ENCODE assay signal across 21 mouse cellular contexts in genomic region chr16:76603846-76604258, GRCm38 (mm10).
DNase-seq lines count a peak whose midpoint lies in the region; ATAC-seq and TF ChIP-seq lines count a peak whose summit lies in the region.
"Had no signal": no experiment of that assay in that cellular context is flagged by ENCODE, and none has a peak within 500 bp of the region (broad histone marks: within the 10 kb centered on the region; RNA-seq: fewer than 3 reads in every experiment).

No protein-coding gene starts in this region.

- no peak overlapping the region for H3K9ac ChIP-seq in stomach, embryonic 15.5 days
- H3K9ac ChIP-seq in stomach, postnatal 0 days (ENCODE audit: low read length): no peak overlapping the region
- H3K9ac ChIP-seq: forebrain, embryonic 15.5 days; hindbrain, embryonic 15.5 days; limb, embryonic 13.5 days; lung, embryonic 15.5 days had no signal

- H3K9me3 ChIP-seq in stomach, embryonic 15.5 days: no peaks in the 10 kb centered on the region
- H3K9me3 ChIP-seq in stomach, postnatal 0 days (ENCODE audit: control insufficient read depth, low read length): no peaks in the 10 kb centered on the region
- no peaks in the 10 kb centered on the region for H3K9me3 ChIP-seq in heart, embryonic 10.5 days
- H3K9me3 ChIP-seq: embryonic facial prominence, embryonic 10.5 days; forebrain, embryonic 15.5 days; hindbrain, embryonic 15.5 days; limb, embryonic 13.5 days; lung, embryonic 15.5 days; midbrain, embryonic 10.5 days had no signal

- H3K4me2 ChIP-seq in stomach, embryonic 15.5 days: peak overlapping the region; percentile 34
- H3K4me2 ChIP-seq in stomach, postnatal 0 days (replicated peaks; ENCODE audit: low read depth): no peak overlapping the region
- H3K4me2 ChIP-seq: forebrain, embryonic 15.5 days; hindbrain, embryonic 15.5 days; limb, embryonic 13.5 days; lung, embryonic 15.5 days had no signal

- no peak for TF ChIP-seq EP300 in stomach, postnatal 0 days (optimal IDR thresholded peaks at IDR 0.05)

- ATAC-seq in stomach, embryonic 15.5 days (ENCODE audit: insufficient read depth, low FRiP score, low read depth): no peak
- no peak for ATAC-seq in stomach, postnatal 0 days (ENCODE audit: low FRiP score, low TSS enrichment)
- ATAC-seq in megakaryocyte, adult 5-6 weeks (ENCODE audit: poor library complexity, severe bottlenecking): peak; percentile 92
- ATAC-seq: forebrain, embryonic 15.5 days had no signal

- DNase-seq in embryo, embryonic 10 days (ENCODE audit: low spot score): peak; percentile 18
- no peak for DNase-seq in embryo, embryonic 9.5 days (ENCODE audit: extremely low spot score)
- no peak for DNase-seq in stomach, postnatal 0 days (ENCODE audit: low spot score)
- DNase-seq in ovary, adult 18-20 months (ENCODE audit: low spot score): no peak
- no peak for DNase-seq in left cerebral cortex, adult 11 months (ENCODE audit: low spot score)
- no peak for DNase-seq in heart, embryonic 10.5 days (ENCODE audit: low spot score)
- DNase-seq: cerebellum, postnatal 10 days; heart, adult 2 months; heart, postnatal 10 days; kidney, adult 9 months; right cerebral cortex, postnatal 25 days; thymus, postnatal 36 days had no signal

- no peak for TF ChIP-seq CTCF in stomach, postnatal 0 days (IDR thresholded peaks at IDR 0.05; ENCODE audit: low read depth)

- H3K27ac ChIP-seq in stomach, embryonic 15.5 days: no peak overlapping the region
- H3K27ac ChIP-seq in stomach, postnatal 0 days (replicated peaks): no peak overlapping the region
- no peak overlapping the region for H3K27ac ChIP-seq in heart, embryonic 10.5 days
- H3K27ac ChIP-seq: embryonic facial prominence, embryonic 10.5 days; forebrain, embryonic 15.5 days; heart, adult 2 months; hindbrain, embryonic 15.5 days; limb, embryonic 13.5 days; lung, embryonic 15.5 days; midbrain, embryonic 10.5 days had no signal

- no peaks in the 10 kb centered on the region for H3K27me3 ChIP-seq in stomach, embryonic 15.5 days (replicated peaks)
- H3K27me3 ChIP-seq in stomach, postnatal 0 days (ENCODE audit: control insufficient read depth, insufficient read depth, low read length): no peaks in the 10 kb centered on the region
- H3K27me3 ChIP-seq in heart, embryonic 10.5 days (ENCODE audit: insufficient read depth, poor library complexity, severe bottlenecking): no peaks in the 10 kb centered on the region
- H3K27me3 ChIP-seq: forebrain, embryonic 15.5 days; hindbrain, embryonic 15.5 days; limb, embryonic 13.5 days; lung, embryonic 15.5 days had no signal

- H3K4me1 ChIP-seq in stomach, embryonic 15.5 days: 0 out of 2 replicates have a peak, but pooled peaks cover 5% of the 10 kb centered on the region
- H3K4me1 ChIP-seq in stomach, postnatal 0 days (replicated peaks; ENCODE audit: control insufficient read depth, insufficient read depth): no peaks in the 10 kb centered on the region
- H3K4me1 ChIP-seq in heart, embryonic 10.5 days: peaks cover 4% of the 10 kb centered on the region; the same call in 1 of the 2 replicates
- H3K4me1 ChIP-seq: hindbrain, embryonic 15.5 days; lung, embryonic 15.5 days had no signal

- WGBS in stomach, embryonic 15.5 days: 41% methylated on average over 6 of the region's 6 CpGs
- 39% methylated on average over 6 of the region's 6 CpGs for WGBS in stomach, postnatal 0 days
- WGBS in heart, embryonic 10.5 days: 60% methylated on average over 6 of the region's 6 CpGs

- H3K36me3 ChIP-seq in stomach, embryonic 15.5 days: no peaks in the 10 kb centered on the region
- H3K36me3 ChIP-seq in stomach, postnatal 0 days (ENCODE audit: control insufficient read depth, insufficient read depth, low read length): no peaks in the 10 kb centered on the region
- no peaks in the 10 kb centered on the region for H3K36me3 ChIP-seq in heart, embryonic 10.5 days
- H3K36me3 ChIP-seq: embryonic facial prominence, embryonic 10.5 days; forebrain, embryonic 15.5 days; hindbrain, embryonic 15.5 days; limb, embryonic 13.5 days; lung, embryonic 15.5 days; midbrain, embryonic 10.5 days had no signal

- H3K4me3 ChIP-seq in stomach, embryonic 15.5 days (replicated peaks): no peak overlapping the region
- H3K4me3 ChIP-seq in stomach, postnatal 0 days (ENCODE audit: low read depth, low read length): no peak overlapping the region
- no peak overlapping the region for H3K4me3 ChIP-seq in heart, embryonic 10.5 days
- H3K4me3 ChIP-seq: embryonic facial prominence, embryonic 10.5 days; erythroblast, embryonic 14.5 days; forebrain, embryonic 15.5 days; heart, adult 2 months; hindbrain, embryonic 15.5 days; limb, embryonic 13.5 days; lung, embryonic 15.5 days; midbrain, embryonic 10.5 days had no signal
